Mouse (Mus musculus): ENCODE data around the gene Nr2e3. TPM values are rescaled to one million over a fixed set of nuclear protein-coding genes. Genes with fewer than 3 reads are reported as not detected.
"Not testable (repeated sequence)": the region's sequence is repeated elsewhere in the genome, so short reads cannot be mapped to it uniquely, and the experiment has no call there.

Nr2e3 gene
- polyA plus RNA-seq, 1 experiment from 2014 or later = not detected

GRCm38 (mm10) chr9:59947271-59947670 is 13.2 kb downstream of the Nr2e3 start:
- Histone ChIP-seq H3K27ac (replicated peaks; ENCODE audit: low read depth, low read length) (no peak overlapping the region), H3K4me1 (ENCODE audit: control insufficient read depth, insufficient read depth, low read length) (no peaks in the 10 kb centered on the region), H3K4me2 (ENCODE audit: low read length) (no peak overlapping the region), H3K9me3 (ENCODE audit: control insufficient read depth, low read length) (no peaks in the 10 kb centered on the region), H3K4me3 (replicated peaks; ENCODE audit: low read depth, low read length) (no peak overlapping the region), H3K27me3 (ENCODE audit: control insufficient read depth, insufficient read depth, low read length) (no peaks in the 10 kb centered on the region), H3K36me3 (ENCODE audit: control insufficient read depth, insufficient read depth, low read length) (no peaks in the 10 kb centered on the region), H3K9ac (replicated peaks; ENCODE audit: low read length) (no peak overlapping the region)
- WGBS = 85% methylated on average over 8 of the region's 8 CpGs
- DNase-seq (no peak), ATAC-seq (ENCODE audit: low FRiP score, low TSS enrichment) (no peak)

- Histone ChIP-seq H3K27me3 (ENCODE audit: control insufficient read depth, insufficient read depth, low read length) (no peaks in the 10 kb centered on the region), H3K4me1 (ENCODE audit: control insufficient read depth, insufficient read depth, low read length) (no peaks in the 10 kb centered on the region), H3K9ac (replicated peaks; ENCODE audit: low read length) (no peak overlapping the region), H3K36me3 (ENCODE audit: control insufficient read depth, insufficient read depth, low read length) (no peaks in the 10 kb centered on the region), H3K4me3 (replicated peaks; ENCODE audit: low read depth, low read length) (no peak overlapping the region), H3K9me3 (ENCODE audit: control insufficient read depth, low read length) (no peaks in the 10 kb centered on the region), H3K27ac (replicated peaks; ENCODE audit: low read depth, low read length) (no peak overlapping the region), H3K4me2 (ENCODE audit: low read length) (no peak overlapping the region)
- WGBS = 77% methylated on average over 3 of the region's 3 CpGs
- DNase-seq = no peak
- no peak for ATAC-seq (ENCODE audit: low FRiP score, low TSS enrichment)
These were observed 15.2 kb downstream of the Nr2e3 start for GRCm38 (mm10) chr9:59945241-59945640.

DNA sequence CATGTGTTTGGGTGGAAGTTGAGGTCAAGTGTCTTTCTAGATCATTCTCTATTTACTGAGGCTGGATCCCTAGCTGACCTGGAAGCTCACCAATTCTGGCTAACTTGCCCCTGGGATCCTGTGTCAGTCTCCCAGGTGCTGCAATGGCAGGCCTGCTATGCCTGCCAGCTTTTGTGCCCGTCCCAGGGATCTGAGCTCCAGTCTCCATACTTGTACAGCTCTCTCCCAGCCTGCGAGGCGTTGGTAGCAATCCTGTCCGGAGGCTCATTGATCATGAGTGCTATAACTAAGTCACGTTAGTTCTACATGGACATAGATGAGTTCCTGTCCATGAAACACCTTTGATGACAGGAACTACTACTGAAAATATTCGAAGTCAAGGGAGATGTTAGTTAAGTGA is 16.6 kb downstream of the Nr2e3 start:
- Histone ChIP-seq H3K4me3 (replicated peaks; ENCODE audit: low read depth, low read length) (no peak overlapping the region), H3K9me3 (ENCODE audit: control insufficient read depth, low read length) (no peaks in the 10 kb centered on the region), H3K4me2 (ENCODE audit: low read length) (no peak overlapping the region), H3K36me3 (ENCODE audit: control insufficient read depth, insufficient read depth, low read length) (no peaks in the 10 kb centered on the region), H3K4me1 (ENCODE audit: control insufficient read depth, insufficient read depth, low read length) (no peaks in the 10 kb centered on the region), H3K27me3 (ENCODE audit: control insufficient read depth, insufficient read depth, low read length) (no peaks in the 10 kb centered on the region), H3K9ac (replicated peaks; ENCODE audit: low read length) (no peak overlapping the region), H3K27ac (replicated peaks; ENCODE audit: low read depth, low read length) (no peak overlapping the region)
- ATAC-seq (ENCODE audit: low FRiP score, low TSS enrichment) = no peak
- WGBS = 89% methylated on average over 6 of the region's 6 CpGs
- no peak for DNase-seq

DNA sequence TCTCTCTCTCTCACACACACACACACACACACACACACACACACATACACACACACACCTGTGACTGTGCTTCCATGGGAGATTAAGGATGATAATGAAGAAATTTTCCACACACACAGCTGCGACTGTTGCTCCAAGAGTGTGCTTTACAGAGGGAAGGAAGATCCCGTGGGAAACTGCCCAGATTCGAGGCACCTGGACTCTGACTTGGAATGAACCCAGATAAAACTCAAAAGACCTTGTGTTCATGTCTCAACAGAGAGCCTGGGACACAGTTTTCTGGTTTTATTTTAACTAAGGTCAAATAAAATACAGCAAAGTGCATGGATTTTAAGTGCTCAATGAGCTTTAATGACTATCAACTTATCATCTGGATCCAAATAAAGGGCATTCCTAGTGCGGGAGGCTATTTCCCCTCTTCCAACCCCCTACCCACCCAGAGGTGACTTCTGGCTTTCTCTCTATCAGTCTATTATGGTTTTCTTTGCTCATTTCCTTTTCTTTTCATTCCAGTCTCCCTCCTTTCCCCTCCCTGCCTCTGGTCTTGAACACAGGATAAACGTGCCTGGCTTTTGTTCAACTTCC is 17.9 kb downstream of the Nr2e3 start:
- H3K27ac ChIP-seq (replicated peaks; ENCODE audit: low read depth, low read length) = no peak overlapping the region
- no peak overlapping the region for H3K4me2 ChIP-seq (ENCODE audit: low read length)
- no peaks in the 10 kb centered on the region for H3K4me1 ChIP-seq (ENCODE audit: control insufficient read depth, insufficient read depth, low read length)
- H3K9me3 ChIP-seq (ENCODE audit: control insufficient read depth, low read length) = no peaks in the 10 kb centered on the region
- DNase-seq (no peak), ATAC-seq (ENCODE audit: low FRiP score, low TSS enrichment) (no peak)
- H3K36me3 ChIP-seq (ENCODE audit: control insufficient read depth, insufficient read depth, low read length) = no peaks in the 10 kb centered on the region
- no peak overlapping the region for H3K9ac ChIP-seq (replicated peaks; ENCODE audit: low read length)
- WGBS = 56% methylated on average over 5 of the region's 5 CpGs
- H3K4me3 ChIP-seq (replicated peaks; ENCODE audit: low read depth, low read length) = no peak overlapping the region
- H3K27me3 ChIP-seq (ENCODE audit: control insufficient read depth, insufficient read depth, low read length) = no peaks in the 10 kb centered on the region

- ATAC-seq (ENCODE audit: low FRiP score, low TSS enrichment) (no peak), DNase-seq (no peak)
- WGBS = 77% methylated on average over 9 of the region's 9 CpGs
- Histone ChIP-seq H3K4me3 (replicated peaks; ENCODE audit: low read depth, low read length) (no peak overlapping the region), H3K4me2 (ENCODE audit: low read length) (no peak overlapping the region), H3K36me3 (ENCODE audit: control insufficient read depth, insufficient read depth, low read length) (no peaks in the 10 kb centered on the region), H3K9me3 (ENCODE audit: control insufficient read depth, low read length) (no peaks in the 10 kb centered on the region), H3K4me1 (ENCODE audit: control insufficient read depth, insufficient read depth, low read length) (no peaks in the 10 kb centered on the region), H3K27ac (replicated peaks; ENCODE audit: low read depth, low read length) (no peak overlapping the region), H3K27me3 (ENCODE audit: control insufficient read depth, insufficient read depth, low read length) (no peaks in the 10 kb centered on the region), H3K9ac (replicated peaks; ENCODE audit: low read length) (no peak overlapping the region)
These were observed 18.5 kb downstream of the Nr2e3 start for GRCm38 (mm10) chr9:59941885-59942350.

- H3K4me1 ChIP-seq (ENCODE audit: control insufficient read depth, insufficient read depth, low read length) = no peaks in the 10 kb centered on the region
- H3K27ac ChIP-seq (replicated peaks; ENCODE audit: low read depth, low read length) = no peak overlapping the region
- H3K27me3 ChIP-seq (ENCODE audit: control insufficient read depth, insufficient read depth, low read length) = no peaks in the 10 kb centered on the region
- no peaks in the 10 kb centered on the region for H3K36me3 ChIP-seq (ENCODE audit: control insufficient read depth, insufficient read depth, low read length)
- 74% methylated on average over 12 of the region's 12 CpGs for WGBS
- ATAC-seq (ENCODE audit: low FRiP score, low TSS enrichment) (no peak), DNase-seq (no peak)
- H3K9me3 ChIP-seq (ENCODE audit: control insufficient read depth, low read length) = no peaks in the 10 kb centered on the region
- no peak overlapping the region for H3K9ac ChIP-seq (replicated peaks; ENCODE audit: low read length)
- no peak overlapping the region for H3K4me3 ChIP-seq (replicated peaks; ENCODE audit: low read depth, low read length)
- no peak overlapping the region for H3K4me2 ChIP-seq (ENCODE audit: low read length)
These were observed 19.3 kb downstream of the Nr2e3 start for GRCm38 (mm10) chr9:59940913-59941884.

- 86% methylated on average over 2 of the region's 2 CpGs for WGBS
- Histone ChIP-seq H3K4me1 (ENCODE audit: control insufficient read depth, insufficient read depth, low read length) (no peaks in the 10 kb centered on the region), H3K4me2 (ENCODE audit: low read length) (no peak overlapping the region), H3K4me3 (replicated peaks; ENCODE audit: low read depth, low read length) (no peak overlapping the region), H3K9me3 (ENCODE audit: control insufficient read depth, low read length) (no peaks in the 10 kb centered on the region), H3K27ac (replicated peaks; ENCODE audit: low read depth, low read length) (no peak overlapping the region), H3K36me3 (ENCODE audit: control insufficient read depth, insufficient read depth, low read length) (no peaks in the 10 kb centered on the region), H3K9ac (replicated peaks; ENCODE audit: low read length) (no peak overlapping the region), H3K27me3 (ENCODE audit: control insufficient read depth, insufficient read depth, low read length) (no peaks in the 10 kb centered on the region)
- DNase-seq (no peak), ATAC-seq (ENCODE audit: low FRiP score, low TSS enrichment) (no peak)
These were observed 20.8 kb downstream of the Nr2e3 start for GRCm38 (mm10) chr9:59939691-59940090.

DNA sequence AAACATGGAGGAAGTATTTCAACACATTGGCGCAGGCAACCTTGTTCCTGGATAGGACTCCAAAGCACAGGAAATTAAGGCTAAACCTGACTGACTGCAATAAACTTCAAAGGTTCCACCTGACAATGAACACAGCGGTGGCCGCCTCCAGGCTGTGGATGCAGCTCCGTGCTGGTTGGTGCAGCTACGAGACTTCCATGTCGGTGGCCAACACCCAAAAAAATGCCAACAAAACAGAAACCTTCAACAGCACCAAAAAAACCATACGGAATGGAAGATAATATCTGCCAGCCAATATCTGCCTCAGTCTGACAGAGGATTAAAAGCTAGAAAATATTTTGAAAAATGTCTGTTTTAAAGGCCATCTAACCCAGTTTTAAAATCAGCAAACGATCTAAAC is 21.9 kb downstream of the Nr2e3 start:
- no peak overlapping the region for H3K4me2 ChIP-seq (ENCODE audit: low read length)
- H3K9ac ChIP-seq (replicated peaks; ENCODE audit: low read length) = no peak overlapping the region
- no peak for DNase-seq
- no peaks in the 10 kb centered on the region for H3K9me3 ChIP-seq (ENCODE audit: control insufficient read depth, low read length)
- no peaks in the 10 kb centered on the region for H3K27me3 ChIP-seq (ENCODE audit: control insufficient read depth, insufficient read depth, low read length)
- no peaks in the 10 kb centered on the region for H3K4me1 ChIP-seq (ENCODE audit: control insufficient read depth, insufficient read depth, low read length)
- no peak for ATAC-seq (ENCODE audit: low FRiP score, low TSS enrichment)
- no peak overlapping the region for H3K4me3 ChIP-seq (replicated peaks; ENCODE audit: low read depth, low read length)
- no peaks in the 10 kb centered on the region for H3K36me3 ChIP-seq (ENCODE audit: control insufficient read depth, insufficient read depth, low read length)
- no peak overlapping the region for H3K27ac ChIP-seq (replicated peaks; ENCODE audit: low read depth, low read length)
- WGBS = 87% methylated on average over 8 of the region's 8 CpGs

GRCm38 (mm10) chr9:59935866-59936265 is 24.6 kb downstream of the Nr2e3 start:
- H3K27me3 ChIP-seq (ENCODE audit: control insufficient read depth, insufficient read depth, low read length); ATAC-seq (ENCODE audit: low FRiP score, low TSS enrichment); H3K36me3 ChIP-seq (ENCODE audit: control insufficient read depth, insufficient read depth, low read length); DNase-seq; H3K4me3 ChIP-seq (replicated peaks; ENCODE audit: low read depth, low read length); H3K4me1 ChIP-seq (ENCODE audit: control insufficient read depth, insufficient read depth, low read length); H3K9me3 ChIP-seq (ENCODE audit: control insufficient read depth, low read length); H3K27ac ChIP-seq (replicated peaks; ENCODE audit: low read depth, low read length); H3K9ac ChIP-seq (replicated peaks; ENCODE audit: low read length); H3K4me2 ChIP-seq (ENCODE audit: low read length): not testable (repeated sequence)
- 88% methylated on average over 8 of the region's 8 CpGs for WGBS

All from midbrain, embryonic 14.5 days (tissue).